Mouse (Mus musculus) heart, postnatal 0 days (tissue): ENCODE measurements around the gene Sgms1.

Source experiments
- CTCF ChIP-seq: IDR thresholded peaks from 2 replicates; pipeline ENCODE4 v1.5.1; 2016; ENCODE audit warnings: antibody characterized with exemption, control low read depth, low read depth
- EP300 ChIP-seq: IDR thresholded peaks from 2 replicates; pipeline ENCODE4 v1.6.1; 2016; ENCODE audit warnings: antibody characterized with exemption, low read depth

- TF ChIP-seq CTCF (no peak), EP300 (no peak)
These were observed 8.0 kb downstream of the Sgms1 start for GRCm38 (mm10) chr19:32381511-32381961.
